Mouse (Mus musculus) liver, embryonic 14.5 days (tissue): ENCODE measurements around the gene Lax1.

Experiments
- CTCF ChIP-seq: IDR thresholded peaks from 2 replicates; pipeline ENCODE4 v1.5.1; 2016; ENCODE audit warnings: antibody characterized with exemption, low read depth, control low read depth
- EP300 ChIP-seq: IDR thresholded peaks from 2 replicates; pipeline ENCODE4 v1.6.1; 2016; ENCODE audit warnings: antibody characterized with exemption, low read depth

DNA sequence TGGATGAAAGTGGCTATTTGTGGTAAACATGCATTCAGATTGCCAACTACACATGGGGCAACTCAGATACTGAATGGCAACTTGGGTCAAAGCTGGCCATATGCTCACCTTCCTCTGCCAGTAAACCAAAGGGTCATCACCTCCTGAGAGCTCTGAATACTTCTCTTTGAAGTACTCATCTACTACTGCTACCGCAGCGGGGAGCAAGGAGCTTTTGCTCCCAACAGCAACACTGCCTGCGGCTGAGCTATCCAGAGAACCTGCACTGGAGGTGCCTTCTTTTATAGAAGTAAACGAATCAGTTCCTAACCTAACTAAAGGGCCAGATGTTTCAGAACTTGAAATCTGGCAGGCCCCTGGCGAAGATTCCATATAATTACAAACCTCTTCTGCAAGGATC lies 33.1 kb downstream of the Lax1 start:
- no peak for TF ChIP-seq EP300
- TF ChIP-seq CTCF, result no peak
